24 mouse cellular contexts compared by ENCODE assay signal in the genomic region with DNA sequence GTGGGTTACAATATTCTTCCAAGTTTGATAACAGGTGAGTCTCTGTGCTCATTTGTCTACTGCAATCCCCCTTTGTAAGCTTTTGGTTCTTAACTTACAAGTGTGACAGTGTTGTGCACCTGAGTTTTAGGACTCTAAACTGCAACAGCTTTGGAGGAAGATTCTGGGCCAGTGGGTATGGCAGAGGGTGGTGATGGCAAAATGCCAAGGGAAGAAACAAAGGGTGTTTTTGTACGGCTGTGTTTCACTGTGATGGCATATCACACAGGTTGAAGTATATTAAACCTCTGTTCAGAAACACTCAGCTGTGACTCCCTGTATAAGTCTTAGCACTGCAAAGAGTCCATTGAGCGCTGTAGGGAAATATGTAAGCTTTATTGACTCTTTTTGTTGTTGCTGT.
DNase-seq lines count a peak whose midpoint lies in the region; ATAC-seq and TF ChIP-seq lines count a peak whose summit lies in the region.
"Had no signal": no experiment of that assay in that cellular context is flagged by ENCODE, and none has a peak within 500 bp of the region (broad histone marks: within the 10 kb centered on the region; RNA-seq: fewer than 3 reads in every experiment).

No protein-coding gene starts in this region.

- no peak overlapping the region for H3K4me2 ChIP-seq in forebrain, embryonic 16.5 days (ENCODE audit: low read length)
- no peak overlapping the region for H3K4me2 ChIP-seq in intestine, embryonic 16.5 days (ENCODE audit: low read depth, low read length)
- H3K4me2 ChIP-seq in intestine, postnatal 0 days (replicated peaks; ENCODE audit: low read depth), result no peak overlapping the region
- H3K4me2 ChIP-seq: embryonic facial prominence, embryonic 12.5 days; embryonic facial prominence, embryonic 15.5 days; forebrain, embryonic 13.5 days; heart, embryonic 13.5 days; hindbrain, embryonic 13.5 days had no signal

- 49% methylated on average over 2 of the region's 2 CpGs for WGBS in forebrain, embryonic 16.5 days
- 91% methylated on average over 2 of the region's 2 CpGs for WGBS in forebrain, embryonic 10.5 days
- 66% methylated on average over 2 of the region's 2 CpGs for WGBS in intestine, embryonic 16.5 days
- WGBS in intestine, postnatal 0 days, result 50% methylated on average over 2 of the region's 2 CpGs

- DNase-seq in forebrain, embryonic 10.5 days (ENCODE audit: extremely low spot score, low spot score), result no peak
- peak; percentile 71 for DNase-seq in retina, postnatal 1 day
- DNase-seq in retina, embryonic 14.5 days (ENCODE audit: low spot score), result no peak
- DNase-seq: adrenal gland, adult 2 months; adrenal gland, postnatal 14 days; cerebellum, adult 11-12 months; cerebellum, adult 8-10 months; cerebellum, postnatal 14 days; gastrocnemius, postnatal 25 days; heart, adult 2 months; heart, postnatal 14 days; kidney, adult 11 months had no signal

- no peaks in the 10 kb centered on the region for H3K9me3 ChIP-seq in forebrain, embryonic 16.5 days (ENCODE audit: control insufficient read depth, low read length)
- H3K9me3 ChIP-seq in forebrain, embryonic 10.5 days, result 0 out of 2 replicates have a peak, but pooled peaks cover 2% of the 10 kb centered on the region
- H3K9me3 ChIP-seq in intestine, embryonic 16.5 days (ENCODE audit: control insufficient read depth, low read length), result no peaks in the 10 kb centered on the region
- H3K9me3 ChIP-seq in intestine, postnatal 0 days (ENCODE audit: control insufficient read depth), result no peaks in the 10 kb centered on the region
- H3K9me3 ChIP-seq: embryonic facial prominence, embryonic 12.5 days; embryonic facial prominence, embryonic 15.5 days; heart, embryonic 10.5 days; heart, embryonic 13.5 days; hindbrain, embryonic 13.5 days had no signal

- H3K36me3 ChIP-seq in forebrain, embryonic 16.5 days (ENCODE audit: control insufficient read depth, insufficient read depth), result no peaks in the 10 kb centered on the region
- H3K36me3 ChIP-seq in forebrain, embryonic 10.5 days (replicated peaks), result no peaks in the 10 kb centered on the region
- no peaks in the 10 kb centered on the region for H3K36me3 ChIP-seq in intestine, embryonic 16.5 days (ENCODE audit: control insufficient read depth, insufficient read depth, low read length)
- no peaks in the 10 kb centered on the region for H3K36me3 ChIP-seq in intestine, postnatal 0 days (ENCODE audit: control insufficient read depth, insufficient read depth)
- H3K36me3 ChIP-seq: embryonic facial prominence, embryonic 12.5 days; embryonic facial prominence, embryonic 15.5 days; heart, embryonic 10.5 days; heart, embryonic 13.5 days; hindbrain, embryonic 13.5 days had no signal

- H3K9ac ChIP-seq in forebrain, embryonic 16.5 days (replicated peaks; ENCODE audit: low read depth, low read length), result no peak overlapping the region
- no peak overlapping the region for H3K9ac ChIP-seq in intestine, embryonic 16.5 days (ENCODE audit: low read depth, low read length)
- no peak overlapping the region for H3K9ac ChIP-seq in intestine, postnatal 0 days (ENCODE audit: low read depth, low read length)
- H3K9ac ChIP-seq: embryonic facial prominence, embryonic 12.5 days; embryonic facial prominence, embryonic 15.5 days; forebrain, embryonic 13.5 days; heart, embryonic 13.5 days; hindbrain, embryonic 13.5 days had no signal

- H3K4me1 ChIP-seq in forebrain, embryonic 16.5 days (replicated peaks; ENCODE audit: control insufficient read depth, insufficient read depth, low read length), result peaks cover 15% of the 10 kb centered on the region
- peaks cover 10% of the 10 kb centered on the region for H3K4me1 ChIP-seq in forebrain, embryonic 10.5 days
- peaks cover 14% of the 10 kb centered on the region for H3K4me1 ChIP-seq in intestine, embryonic 16.5 days (ENCODE audit: control insufficient read depth, insufficient read depth, low read length)
- peaks cover 6% of the 10 kb centered on the region for H3K4me1 ChIP-seq in intestine, postnatal 0 days (replicated peaks; ENCODE audit: control insufficient read depth, insufficient read depth, low read length)

- TF ChIP-seq CTCF in intestine, postnatal 0 days (IDR thresholded peaks at IDR 0.05; ENCODE audit: low read depth), result no peak

- ATAC-seq in forebrain, embryonic 16.5 days, result peak; percentile 23; the same call in 1 of the 2 replicates
- ATAC-seq in intestine, embryonic 16.5 days, result 0 out of 2 replicates have a peak, but pooled peaks have one; percentile 30
- ATAC-seq in intestine, postnatal 0 days, result no peak
- ATAC-seq: CD4-positive, CD25-positive, alpha-beta regulatory T cell, adult 4 months; forebrain, embryonic 13.5 days; hindbrain, embryonic 16.5 days; inflammation-experienced regulatory T-cells, adult 6 months had no signal

- no peaks in the 10 kb centered on the region for H3K27me3 ChIP-seq in forebrain, embryonic 16.5 days (replicated peaks; ENCODE audit: control insufficient read depth, insufficient read depth, low read length)
- H3K27me3 ChIP-seq in forebrain, embryonic 10.5 days (ENCODE audit: poor library complexity, severe bottlenecking), result no peaks in the 10 kb centered on the region
- H3K27me3 ChIP-seq in intestine, embryonic 16.5 days (replicated peaks; ENCODE audit: control insufficient read depth, insufficient read depth, low read length), result no peaks in the 10 kb centered on the region
- H3K27me3 ChIP-seq in intestine, postnatal 0 days (replicated peaks; ENCODE audit: control insufficient read depth, insufficient read depth, low read length), result no peaks in the 10 kb centered on the region
- H3K27me3 ChIP-seq: embryonic facial prominence, embryonic 12.5 days; embryonic facial prominence, embryonic 15.5 days; forebrain, embryonic 13.5 days; heart, embryonic 13.5 days; hindbrain, embryonic 13.5 days had no signal

- no peak overlapping the region for H3K4me3 ChIP-seq in forebrain, embryonic 16.5 days (replicated peaks; ENCODE audit: low read length)
- H3K4me3 ChIP-seq in forebrain, embryonic 10.5 days, result no peak overlapping the region
- H3K4me3 ChIP-seq in intestine, embryonic 16.5 days (ENCODE audit: low read length), result no peak overlapping the region
- H3K4me3 ChIP-seq in intestine, postnatal 0 days (ENCODE audit: low read depth, low read length), result no peak overlapping the region
- H3K4me3 ChIP-seq: embryonic facial prominence, embryonic 12.5 days; embryonic facial prominence, embryonic 15.5 days; forebrain, embryonic 13.5 days; heart, adult 2 months; heart, embryonic 10.5 days; heart, embryonic 13.5 days; hindbrain, embryonic 13.5 days had no signal

- H3K27ac ChIP-seq in forebrain, embryonic 16.5 days (ENCODE audit: low read length), result no peak overlapping the region
- H3K27ac ChIP-seq in forebrain, embryonic 10.5 days, result no peak overlapping the region
- H3K27ac ChIP-seq in intestine, embryonic 16.5 days (ENCODE audit: low read length), result no peak overlapping the region
- H3K27ac ChIP-seq in intestine, postnatal 0 days (ENCODE audit: low read depth, low read length), result no peak overlapping the region
- H3K27ac ChIP-seq: embryonic facial prominence, embryonic 12.5 days; embryonic facial prominence, embryonic 15.5 days; forebrain, embryonic 13.5 days; heart, adult 2 months; heart, embryonic 10.5 days; heart, embryonic 13.5 days; hindbrain, embryonic 13.5 days had no signal
